Mouse (Mus musculus) liver, embryonic 15.5 days (tissue): Measurements from ENCODE around the gene Nwd2. TPM values are rescaled to one million over a fixed set of nuclear protein-coding genes. Genes with fewer than 3 reads are reported as not detected.

Experiments
- ATAC-seq: fragments of 200-750 bp; cut with Nextera tagmentation; 2 replicates; pipeline ENCODE4 v1.8.0; 2017; ENCODE audit warnings: moderate number of reproducible peaks, mild to moderate bottlenecking, moderate library complexity; ENCODE audit not compliant: insufficient read depth
- H3K27ac ChIP-seq: fragments of 300-500 bp; sonication (generic); replicated peaks from 2 replicates; pipeline ENCODE4 v1.5.1; 2015; ENCODE audit warnings: mild to moderate bottlenecking, inconsistent platforms
- H3K27me3 ChIP-seq: fragments of 300-500 bp; sonication (generic); 2 replicates; pipeline ENCODE4 v1.6.1; 2015; ENCODE audit warnings: mild to moderate bottlenecking, inconsistent platforms
- H3K36me3 ChIP-seq: fragments of 300-500 bp; sonication (generic); replicated peaks from 2 replicates; pipeline ENCODE4 v1.6.1; 2015; ENCODE audit warnings: moderate library complexity, mild to moderate bottlenecking, inconsistent platforms
- H3K4me1 ChIP-seq: fragments of 300-500 bp; sonication (generic); replicated peaks from 2 replicates; pipeline ENCODE4 v1.6.1; 2015; ENCODE audit warnings: inconsistent platforms
- H3K4me2 ChIP-seq: fragments of 300-500 bp; sonication (generic); 2 replicates; pipeline ENCODE4 v1.6.1; 2015; ENCODE audit warnings: moderate library complexity, mild to moderate bottlenecking, inconsistent platforms
- H3K4me3 ChIP-seq: fragments of 300-500 bp; sonication (generic); replicated peaks from 2 replicates; pipeline ENCODE4 v1.5.1; 2015; ENCODE audit warnings: mild to moderate bottlenecking, inconsistent platforms
- H3K9ac ChIP-seq: fragments of 300-500 bp; sonication (generic); 2 replicates; pipeline ENCODE4 v1.6.1; 2015; ENCODE audit warnings: moderate library complexity, mild to moderate bottlenecking, inconsistent platforms
- H3K9me3 ChIP-seq: fragments of 300-500 bp; sonication (generic); replicated peaks from 2 replicates; pipeline ENCODE4 v1.6.1; 2016; ENCODE audit warnings: inconsistent platforms
- WGBS: fragments of 180-500 bp; shearing (Covaris S2); methylation state at CpG from one replicate; pipeline ENCODE4 v1.1.7; 2015; ENCODE audit warnings: mixed read lengths; ENCODE audit not compliant: insufficient replicate concordance; 5-methylcytosine and 5-hydroxymethylcytosine counted together
- polyA plus RNA-seq: library from polyadenylated mRNA; unstranded; fragments of >200 nt; fragmentation: Nextera tagmentation; extraction: Ambion mirVana; gene quantifications from 2 replicates; pipeline ENCODE4 v1.2.1, GENCODE M21; 2015

The Nwd2 gene
- polyA plus RNA-seq, 1 experiment from 2014 or later = not detected

GRCm38 (mm10) chr5:63828380-63829185, 179.7 kb downstream of the Nwd2 start:
- 47% methylated on average over 10 of the region's 10 CpGs for WGBS

GRCm38 (mm10) chr5:63831054-63831453, 182.2 kb downstream of the Nwd2 start:
- H3K4me2 ChIP-seq = peak overlapping the region; percentile 39
- peak overlapping the region; percentile 55 for H3K27ac ChIP-seq

More at GRCm38 (mm10) chr5:63828380-63829185, 179.7 kb downstream of the Nwd2 start:
- Histone ChIP-seq H3K4me3 (no peak overlapping the region), H3K4me2 (no peak overlapping the region), H3K9ac (no peak overlapping the region), H3K36me3 (no peaks in the 10 kb centered on the region), H3K27me3 (no peaks in the 10 kb centered on the region), H3K9me3 (no peaks in the 10 kb centered on the region), H3K27ac (peak overlapping the region; percentile 33; the same call in 1 of the 2 replicates), H3K4me1 (peaks cover 65% of the 10 kb centered on the region)
- ATAC-seq = no peak

GRCm38 (mm10) chr5:63833955-63834354, 185.1 kb downstream of the Nwd2 start:
- 72% methylated on average over 5 of the region's 5 CpGs for WGBS
- Histone ChIP-seq H3K36me3 (no peaks in the 10 kb centered on the region), H3K4me1 (peaks cover 42% of the 10 kb centered on the region), H3K27ac (no peak overlapping the region), H3K4me2 (no peak overlapping the region), H3K9me3 (no peaks in the 10 kb centered on the region), H3K4me3 (no peak overlapping the region), H3K27me3 (no peaks in the 10 kb centered on the region), H3K9ac (no peak overlapping the region)
- ATAC-seq = no peak

More at GRCm38 (mm10) chr5:63831054-63831453, 182.2 kb downstream of the Nwd2 start:
- Histone ChIP-seq H3K27me3 (no peaks in the 10 kb centered on the region), H3K9ac (no peak overlapping the region), H3K4me3 (no peak overlapping the region), H3K9me3 (no peaks in the 10 kb centered on the region), H3K4me1 (peaks cover 48% of the 10 kb centered on the region), H3K36me3 (no peaks in the 10 kb centered on the region)
- 16% methylated on average over 4 of the region's 4 CpGs for WGBS
- no peak for ATAC-seq

- ATAC-seq = no peak
- Histone ChIP-seq H3K27ac (no peak overlapping the region), H3K4me2 (no peak overlapping the region), H3K4me3 (no peak overlapping the region), H3K4me1 (peaks cover 41% of the 10 kb centered on the region), H3K9me3 (no peaks in the 10 kb centered on the region), H3K27me3 (no peaks in the 10 kb centered on the region), H3K9ac (no peak overlapping the region), H3K36me3 (no peaks in the 10 kb centered on the region)
- WGBS = 78% methylated on average over 3 of the region's 3 CpGs
Measured at GRCm38 (mm10) chr5:63834435-63834834, 185.5 kb downstream of the Nwd2 start.

GRCm38 (mm10) chr5:63837115-63837514, 188.2 kb downstream of the Nwd2 start:
- 32% methylated on average over 5 of the region's 5 CpGs for WGBS
- peak; percentile 65 for ATAC-seq
- H3K4me2 ChIP-seq = no peak overlapping the region

GRCm38 (mm10) chr5:63837851-63838250, 188.9 kb downstream of the Nwd2 start:
- ATAC-seq = peak; percentile 63
- no peaks in the 10 kb centered on the region for H3K27me3 ChIP-seq
- H3K36me3 ChIP-seq = no peaks in the 10 kb centered on the region
- H3K4me2 ChIP-seq = no peak overlapping the region
- H3K9me3 ChIP-seq = no peaks in the 10 kb centered on the region
- peaks cover 21% of the 10 kb centered on the region for H3K4me1 ChIP-seq
- WGBS = 48% methylated on average over 2 of the region's 2 CpGs
- no peak overlapping the region for H3K4me3 ChIP-seq
- no peak overlapping the region for H3K9ac ChIP-seq
- no peak overlapping the region for H3K27ac ChIP-seq

More at GRCm38 (mm10) chr5:63837115-63837514, 188.2 kb downstream of the Nwd2 start:
- H3K36me3 ChIP-seq = no peaks in the 10 kb centered on the region
- no peak overlapping the region for H3K4me3 ChIP-seq
- H3K9me3 ChIP-seq = no peaks in the 10 kb centered on the region
- H3K9ac ChIP-seq = no peak overlapping the region
- H3K27me3 ChIP-seq = no peaks in the 10 kb centered on the region
- no peak overlapping the region for H3K27ac ChIP-seq
- peaks cover 21% of the 10 kb centered on the region for H3K4me1 ChIP-seq

GRCm38 (mm10) chr5:63839801-63840416, 191.0 kb downstream of the Nwd2 start:
- Histone ChIP-seq H3K27me3 (no peaks in the 10 kb centered on the region), H3K4me3 (no peak overlapping the region), H3K9ac (no peak overlapping the region), H3K4me2 (no peak overlapping the region), H3K36me3 (no peaks in the 10 kb centered on the region), H3K9me3 (no peaks in the 10 kb centered on the region), H3K27ac (0 out of 2 replicates have a peak overlapping the region, but pooled peaks have one; percentile 19), H3K4me1 (peaks cover 21% of the 10 kb centered on the region)
- ATAC-seq = no peak
- WGBS = 62% methylated on average over 12 of the region's 12 CpGs

- Histone ChIP-seq H3K27ac (peak overlapping the region; percentile 76), H3K4me1 (no peaks in the 10 kb centered on the region), H3K4me3 (no peak overlapping the region), H3K27me3 (no peaks in the 10 kb centered on the region), H3K36me3 (no peaks in the 10 kb centered on the region), H3K4me2 (peak overlapping the region; percentile 30; the same call in 1 of the 2 replicates), H3K9ac (no peak overlapping the region), H3K9me3 (0 out of 2 replicates have a peak, but pooled peaks cover 4% of the 10 kb centered on the region)
- ATAC-seq = peak; percentile 66
- WGBS = 67% methylated on average over 8 of the region's 8 CpGs
Measured at GRCm38 (mm10) chr5:63847080-63847479, 198.2 kb downstream of the Nwd2 start.

- Histone ChIP-seq H3K9me3 (0 out of 2 replicates have a peak, but pooled peaks cover 4% of the 10 kb centered on the region), H3K9ac (no peak overlapping the region), H3K4me2 (peak overlapping the region; percentile 30; the same call in 1 of the 2 replicates), H3K27me3 (no peaks in the 10 kb centered on the region), H3K27ac (peak overlapping the region; percentile 76), H3K36me3 (no peaks in the 10 kb centered on the region), H3K4me1 (no peaks in the 10 kb centered on the region), H3K4me3 (no peak overlapping the region)
- WGBS = 63% methylated on average over 13 of the region's 13 CpGs
- ATAC-seq = peak; percentile 92
Measured at GRCm38 (mm10) chr5:63847541-63848226, 198.8 kb downstream of the Nwd2 start.

GRCm38 (mm10) chr5:63858901-63859300, 210.0 kb downstream of the Nwd2 start:
- no peaks in the 10 kb centered on the region for H3K4me1 ChIP-seq
- H3K4me3 ChIP-seq = no peak overlapping the region
- H3K4me2 ChIP-seq = no peak overlapping the region
- 36% methylated on average over 8 of the region's 8 CpGs for WGBS
- H3K9me3 ChIP-seq = no peaks in the 10 kb centered on the region
- H3K36me3 ChIP-seq = no peaks in the 10 kb centered on the region; the same call in 1 of the 2 replicates
- no peak overlapping the region for H3K27ac ChIP-seq
- no peak overlapping the region for H3K9ac ChIP-seq
- no peaks in the 10 kb centered on the region for H3K27me3 ChIP-seq
- no peak for ATAC-seq
